Mouse (Mus musculus): ENCODE measurements at regions not wholly inside any gene's neighbourhood (a gene's known extent, or its start where the extent isn't known, plus 50 kb on each side); places are given as distances from the start of the nearest gene placed in this dataset.
A peak's percentile ranks its signal among the peaks of the same experiment; 100 is the strongest.

GRCm38 (mm10) chr6:81756242-81756641 is 167.2 kb upstream of the Gcfc2 start:
- Histone ChIP-seq H3K4me1 (ENCODE audit: insufficient read depth, low read length) (no peaks in the 10 kb centered on the region), H3K4me3 (ENCODE audit: low read depth, low read length) (no peak overlapping the region), H3K27ac (ENCODE audit: low read depth, low read length) (no peak overlapping the region), H3K27me3 (ENCODE audit: insufficient read depth, low read length) (no peaks in the 10 kb centered on the region), H3K4me2 (ENCODE audit: low read depth, low read length, poor library complexity, severe bottlenecking) (no peak overlapping the region), H3K9me3 (ENCODE audit: low read length) (no peaks in the 10 kb centered on the region), H3K9ac (replicated peaks; ENCODE audit: low read length, poor library complexity, severe bottlenecking) (no peak overlapping the region), H3K36me3 (ENCODE audit: insufficient read depth, low read length) (no peaks in the 10 kb centered on the region)
- no peak for TF ChIP-seq CTCF (IDR thresholded peaks at IDR 0.05)
- DNase-seq (ENCODE audit: low spot score), result no peak
- 77% methylated on average over 7 of the region's 7 CpGs for WGBS
- no peak for ATAC-seq (ENCODE audit: low FRiP score)

GRCm38 (mm10) chr6:81758876-81759275 is 164.6 kb upstream of the Gcfc2 start:
- Histone ChIP-seq H3K4me3 (ENCODE audit: low read depth, low read length) (no peak overlapping the region), H3K36me3 (ENCODE audit: insufficient read depth, low read length) (no peaks in the 10 kb centered on the region), H3K9ac (replicated peaks; ENCODE audit: low read length, poor library complexity, severe bottlenecking) (no peak overlapping the region), H3K27ac (ENCODE audit: low read depth, low read length) (no peak overlapping the region), H3K27me3 (ENCODE audit: insufficient read depth, low read length) (no peaks in the 10 kb centered on the region), H3K9me3 (ENCODE audit: low read length) (no peaks in the 10 kb centered on the region), H3K4me1 (ENCODE audit: insufficient read depth, low read length) (no peaks in the 10 kb centered on the region), H3K4me2 (ENCODE audit: low read depth, low read length, poor library complexity, severe bottlenecking) (no peak overlapping the region)
- 86% methylated on average over 5 of the region's 5 CpGs for WGBS
- TF ChIP-seq CTCF (IDR thresholded peaks at IDR 0.05), result no peak
- DNase-seq (ENCODE audit: low spot score), result no peak
- no peak for ATAC-seq (ENCODE audit: low FRiP score)

DNA sequence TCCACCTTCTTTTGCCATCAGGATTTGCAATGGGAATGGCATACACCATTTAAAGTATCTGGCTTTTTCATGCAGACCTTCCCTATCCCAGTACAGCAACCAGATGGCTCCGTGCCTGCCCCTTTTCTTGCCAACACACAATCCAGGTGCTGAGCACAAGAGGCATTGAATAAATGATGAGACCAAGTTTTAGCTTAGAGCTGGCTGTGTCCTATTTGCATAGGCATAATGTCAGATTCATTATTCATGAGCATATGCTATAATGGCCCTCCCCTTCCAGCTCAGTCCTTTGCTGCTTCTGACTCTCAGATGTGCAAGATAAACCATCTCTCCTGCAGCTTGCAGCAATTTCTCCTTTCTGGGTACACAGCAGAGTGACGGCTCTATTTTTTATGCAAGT is 163.3 kb upstream of the Gcfc2 start:
- TF ChIP-seq CTCF (IDR thresholded peaks at IDR 0.05), result no peak
- DNase-seq (ENCODE audit: low spot score) (peak; percentile 43), ATAC-seq (ENCODE audit: low FRiP score) (peak; percentile 71; the same call in 1 of the 2 replicates)
- H3K9ac ChIP-seq (replicated peaks; ENCODE audit: low read length, poor library complexity, severe bottlenecking), result no peak overlapping the region
- 50% methylated on average over 2 of the region's 2 CpGs for WGBS
- no peaks in the 10 kb centered on the region for H3K9me3 ChIP-seq (ENCODE audit: low read length)
- no peak overlapping the region for H3K4me2 ChIP-seq (ENCODE audit: low read depth, low read length, poor library complexity, severe bottlenecking)
- no peak overlapping the region for H3K4me3 ChIP-seq (ENCODE audit: low read depth, low read length)
- H3K27ac ChIP-seq (ENCODE audit: low read depth, low read length), result no peak overlapping the region
- H3K36me3 ChIP-seq (ENCODE audit: insufficient read depth, low read length), result no peaks in the 10 kb centered on the region
- H3K4me1 ChIP-seq (ENCODE audit: insufficient read depth, low read length), result no peaks in the 10 kb centered on the region
- H3K27me3 ChIP-seq (ENCODE audit: insufficient read depth, low read length), result no peaks in the 10 kb centered on the region

DNA sequence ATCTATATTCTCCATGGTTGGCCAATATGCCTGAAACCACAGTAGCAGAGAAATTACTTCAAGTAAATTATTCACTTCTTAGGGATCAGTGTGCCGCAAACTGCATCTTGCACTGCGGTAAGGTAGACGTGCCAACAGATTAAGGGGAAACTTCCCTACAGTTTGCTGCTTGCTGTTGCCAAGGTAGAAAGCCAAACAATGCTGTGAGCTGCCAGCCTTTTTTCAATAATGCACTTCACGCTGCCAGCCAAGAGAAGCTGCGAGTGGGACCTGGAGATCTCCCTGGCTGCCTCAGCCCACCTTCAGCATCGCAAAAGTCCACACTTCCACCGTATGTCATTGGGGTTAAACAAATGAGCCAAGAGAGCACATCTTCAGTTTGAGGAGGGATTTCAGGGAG is 157.6 kb upstream of the Gcfc2 start:
- no peak overlapping the region for H3K4me2 ChIP-seq (ENCODE audit: low read depth, low read length, poor library complexity, severe bottlenecking)
- H3K4me3 ChIP-seq (ENCODE audit: low read depth, low read length), result no peak overlapping the region
- H3K27me3 ChIP-seq (ENCODE audit: insufficient read depth, low read length), result no peaks in the 10 kb centered on the region
- H3K9ac ChIP-seq (replicated peaks; ENCODE audit: low read length, poor library complexity, severe bottlenecking), result no peak overlapping the region
- no peak for TF ChIP-seq CTCF (IDR thresholded peaks at IDR 0.05)
- no peak for ATAC-seq (ENCODE audit: low FRiP score)
- WGBS, result 73% methylated on average over 7 of the region's 7 CpGs
- H3K9me3 ChIP-seq (ENCODE audit: low read length), result no peaks in the 10 kb centered on the region
- no peaks in the 10 kb centered on the region for H3K36me3 ChIP-seq (ENCODE audit: insufficient read depth, low read length)
- no peaks in the 10 kb centered on the region for H3K4me1 ChIP-seq (ENCODE audit: insufficient read depth, low read length)
- DNase-seq (ENCODE audit: low spot score), result peak; percentile 32
- no peak overlapping the region for H3K27ac ChIP-seq (ENCODE audit: low read depth, low read length)

GRCm38 (mm10) chr6:81766800-81767199 is 156.7 kb upstream of the Gcfc2 start:
- no peak for TF ChIP-seq CTCF (IDR thresholded peaks at IDR 0.05)
- H3K4me1 ChIP-seq (ENCODE audit: insufficient read depth, low read length), result no peaks in the 10 kb centered on the region
- H3K9me3 ChIP-seq (ENCODE audit: low read length), result no peaks in the 10 kb centered on the region
- no peaks in the 10 kb centered on the region for H3K36me3 ChIP-seq (ENCODE audit: insufficient read depth, low read length)
- no peak overlapping the region for H3K4me3 ChIP-seq (ENCODE audit: low read depth, low read length)
- H3K27ac ChIP-seq (ENCODE audit: low read depth, low read length), result no peak overlapping the region
- no peak overlapping the region for H3K9ac ChIP-seq (replicated peaks; ENCODE audit: low read length, poor library complexity, severe bottlenecking)
- 96% methylated on average over 4 of the region's 4 CpGs for WGBS
- H3K27me3 ChIP-seq (ENCODE audit: insufficient read depth, low read length), result no peaks in the 10 kb centered on the region
- no peak for DNase-seq (ENCODE audit: low spot score)
- no peak for ATAC-seq (ENCODE audit: low FRiP score)
- no peak overlapping the region for H3K4me2 ChIP-seq (ENCODE audit: low read depth, low read length, poor library complexity, severe bottlenecking)

DNA sequence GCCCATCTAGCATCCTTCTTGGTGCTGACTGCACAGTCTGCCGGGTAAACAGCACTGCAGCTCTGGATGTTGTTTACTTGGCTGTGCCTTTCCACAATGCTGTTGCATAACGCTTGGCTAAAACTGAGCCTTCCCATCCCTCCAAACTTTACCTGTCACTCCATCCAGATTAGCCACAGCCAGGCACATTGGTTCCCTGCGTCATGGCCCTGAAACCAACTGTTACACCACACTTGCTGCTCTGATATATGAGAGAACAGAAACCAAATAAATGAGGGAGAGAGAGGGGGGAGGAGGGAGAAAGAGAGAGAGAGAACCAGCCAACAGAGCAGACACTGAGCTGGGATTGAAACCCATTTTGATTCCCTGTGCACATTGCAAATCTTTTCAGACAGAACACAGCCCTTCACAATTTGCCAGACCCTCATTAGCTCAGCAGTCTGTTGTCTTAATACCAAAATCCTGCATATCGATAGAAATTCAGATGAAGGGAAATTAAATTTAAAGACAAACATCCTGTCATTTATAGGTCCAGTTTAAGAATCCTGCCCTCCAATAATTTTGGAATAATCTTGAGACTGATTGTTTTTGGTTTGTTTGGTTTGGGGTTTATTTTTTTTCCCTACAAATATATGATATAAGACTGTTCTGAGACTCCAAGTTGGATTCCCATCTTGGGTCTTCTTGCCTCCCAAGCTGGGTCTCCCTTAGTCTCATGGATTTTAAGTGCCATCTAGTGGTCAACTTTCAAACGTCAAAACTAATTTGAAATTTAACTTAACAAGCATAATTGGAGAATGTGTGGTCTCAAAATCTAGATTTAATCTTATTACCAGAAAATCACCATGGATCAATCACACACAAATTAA is 154.6 kb upstream of the Gcfc2 start:
- ATAC-seq (ENCODE audit: low FRiP score) (no peak), DNase-seq (ENCODE audit: low spot score) (peak; percentile 88)
- Histone ChIP-seq H3K9me3 (ENCODE audit: low read length) (no peaks in the 10 kb centered on the region), H3K27me3 (ENCODE audit: insufficient read depth, low read length) (no peaks in the 10 kb centered on the region), H3K9ac (replicated peaks; ENCODE audit: low read length, poor library complexity, severe bottlenecking) (no peak overlapping the region), H3K4me3 (ENCODE audit: low read depth, low read length) (no peak overlapping the region), H3K4me2 (ENCODE audit: low read depth, low read length, poor library complexity, severe bottlenecking) (no peak overlapping the region), H3K36me3 (ENCODE audit: insufficient read depth, low read length) (no peaks in the 10 kb centered on the region), H3K4me1 (ENCODE audit: insufficient read depth, low read length) (no peaks in the 10 kb centered on the region), H3K27ac (ENCODE audit: low read depth, low read length) (no peak overlapping the region)
- peak; percentile 85 for TF ChIP-seq CTCF (IDR thresholded peaks at IDR 0.05)
- 46% methylated on average over 5 of the region's 5 CpGs for WGBS
